Mouse (Mus musculus): Measurements from ENCODE around the gene Ddx20. TPM values are rescaled to one million over a fixed set of nuclear protein-coding genes. Genes with fewer than 3 reads are reported as not detected.

Ddx20 gene
- polyA plus RNA-seq, 1 experiment from 2014 or later, result 33.0 TPM

GRCm38 (mm10) chr3:105663043-105663442 is 24.3 kb downstream of the Ddx20 start:
- WGBS, result 38% methylated on average over 8 of the region's 8 CpGs
- no peak overlapping the region for H3K4me2 ChIP-seq (ENCODE audit: low read depth, low read length)
- H3K36me3 ChIP-seq (ENCODE audit: control insufficient read depth, insufficient read depth, low read length), result no peaks in the 10 kb centered on the region
- no peaks in the 10 kb centered on the region for H3K9me3 ChIP-seq (replicated peaks; ENCODE audit: control insufficient read depth, low read length)
- no peak overlapping the region for H3K4me3 ChIP-seq (replicated peaks; ENCODE audit: low read length)
- no peaks in the 10 kb centered on the region for H3K27me3 ChIP-seq (ENCODE audit: control insufficient read depth, insufficient read depth, low read length)
- H3K9ac ChIP-seq (ENCODE audit: low read length), result no peak overlapping the region
- ATAC-seq (ENCODE audit: insufficient read depth, low FRiP score), result no peak
- H3K27ac ChIP-seq (ENCODE audit: low read length), result no peak overlapping the region
- H3K4me1 ChIP-seq (ENCODE audit: control insufficient read depth, insufficient read depth, low read length), result no peaks in the 10 kb centered on the region

GRCm38 (mm10) chr3:105660530-105660929 is 26.8 kb downstream of the Ddx20 start:
- WGBS, result 34% methylated on average over 2 of the region's 2 CpGs
- no peak overlapping the region for H3K9ac ChIP-seq (ENCODE audit: low read length)
- no peaks in the 10 kb centered on the region for H3K9me3 ChIP-seq (replicated peaks; ENCODE audit: control insufficient read depth, low read length)
- no peak for ATAC-seq (ENCODE audit: insufficient read depth, low FRiP score)
- H3K4me2 ChIP-seq (ENCODE audit: low read depth, low read length), result no peak overlapping the region
- H3K27ac ChIP-seq (ENCODE audit: low read length), result no peak overlapping the region
- no peaks in the 10 kb centered on the region for H3K4me1 ChIP-seq (ENCODE audit: control insufficient read depth, insufficient read depth, low read length)
- H3K36me3 ChIP-seq (ENCODE audit: control insufficient read depth, insufficient read depth, low read length), result no peaks in the 10 kb centered on the region
- H3K27me3 ChIP-seq (ENCODE audit: control insufficient read depth, insufficient read depth, low read length), result no peaks in the 10 kb centered on the region
- H3K4me3 ChIP-seq (replicated peaks; ENCODE audit: low read length), result no peak overlapping the region

- H3K4me2 ChIP-seq (ENCODE audit: low read depth, low read length), result no peak overlapping the region
- H3K4me1 ChIP-seq (ENCODE audit: control insufficient read depth, insufficient read depth, low read length), result no peaks in the 10 kb centered on the region
- no peak overlapping the region for H3K27ac ChIP-seq (ENCODE audit: low read length)
- H3K27me3 ChIP-seq (ENCODE audit: control insufficient read depth, insufficient read depth, low read length), result no peaks in the 10 kb centered on the region
- no peak overlapping the region for H3K4me3 ChIP-seq (replicated peaks; ENCODE audit: low read length)
- ATAC-seq (ENCODE audit: insufficient read depth, low FRiP score), result no peak
- no peaks in the 10 kb centered on the region for H3K9me3 ChIP-seq (replicated peaks; ENCODE audit: control insufficient read depth, low read length)
- H3K36me3 ChIP-seq (ENCODE audit: control insufficient read depth, insufficient read depth, low read length), result no peaks in the 10 kb centered on the region
- H3K9ac ChIP-seq (ENCODE audit: low read length), result no peak overlapping the region
- WGBS, result 87% methylated on average over 11 of the region's 11 CpGs
Observed at GRCm38 (mm10) chr3:105655031-105655585, 32.3 kb downstream of the Ddx20 start.

GRCm38 (mm10) chr3:105653544-105654380 is 33.6 kb downstream of the Ddx20 start:
- no peak overlapping the region for H3K9ac ChIP-seq (ENCODE audit: low read length)
- WGBS, result 84% methylated on average over 13 of the region's 13 CpGs
- ATAC-seq (ENCODE audit: insufficient read depth, low FRiP score), result no peak

GRCm38 (mm10) chr3:105648889-105649567 is 38.3 kb downstream of the Ddx20 start:
- no peak for ATAC-seq (ENCODE audit: insufficient read depth, low FRiP score)
- Histone ChIP-seq H3K9ac (ENCODE audit: low read length) (no peak overlapping the region), H3K4me3 (replicated peaks; ENCODE audit: low read length) (no peak overlapping the region), H3K4me1 (ENCODE audit: control insufficient read depth, insufficient read depth, low read length) (no peaks in the 10 kb centered on the region), H3K9me3 (replicated peaks; ENCODE audit: control insufficient read depth, low read length) (no peaks in the 10 kb centered on the region), H3K27ac (ENCODE audit: low read length) (no peak overlapping the region), H3K36me3 (ENCODE audit: control insufficient read depth, insufficient read depth, low read length) (no peaks in the 10 kb centered on the region), H3K27me3 (ENCODE audit: control insufficient read depth, insufficient read depth, low read length) (no peaks in the 10 kb centered on the region), H3K4me2 (ENCODE audit: low read depth, low read length) (no peak overlapping the region)
- WGBS, result 71% methylated on average over 8 of the region's 8 CpGs

More at GRCm38 (mm10) chr3:105653544-105654380, 33.6 kb downstream of the Ddx20 start:
- Histone ChIP-seq H3K36me3 (ENCODE audit: control insufficient read depth, insufficient read depth, low read length) (no peaks in the 10 kb centered on the region), H3K27me3 (ENCODE audit: control insufficient read depth, insufficient read depth, low read length) (no peaks in the 10 kb centered on the region), H3K4me2 (ENCODE audit: low read depth, low read length) (no peak overlapping the region), H3K4me1 (ENCODE audit: control insufficient read depth, insufficient read depth, low read length) (no peaks in the 10 kb centered on the region), H3K9me3 (replicated peaks; ENCODE audit: control insufficient read depth, low read length) (no peaks in the 10 kb centered on the region), H3K27ac (ENCODE audit: low read length) (no peak overlapping the region), H3K4me3 (replicated peaks; ENCODE audit: low read length) (no peak overlapping the region)

- no peak overlapping the region for H3K4me2 ChIP-seq (ENCODE audit: low read depth, low read length)
- no peaks in the 10 kb centered on the region for H3K4me1 ChIP-seq (ENCODE audit: control insufficient read depth, insufficient read depth, low read length)
- H3K36me3 ChIP-seq (ENCODE audit: control insufficient read depth, insufficient read depth, low read length), result no peaks in the 10 kb centered on the region
- 73% methylated on average over 5 of the region's 5 CpGs for WGBS
- ATAC-seq (ENCODE audit: insufficient read depth, low FRiP score), result no peak
- H3K4me3 ChIP-seq (replicated peaks; ENCODE audit: low read length), result no peak overlapping the region
- H3K9ac ChIP-seq (ENCODE audit: low read length), result no peak overlapping the region
- H3K27ac ChIP-seq (ENCODE audit: low read length), result no peak overlapping the region
- no peaks in the 10 kb centered on the region for H3K9me3 ChIP-seq (replicated peaks; ENCODE audit: control insufficient read depth, low read length)
- no peaks in the 10 kb centered on the region for H3K27me3 ChIP-seq (ENCODE audit: control insufficient read depth, insufficient read depth, low read length)
Observed at GRCm38 (mm10) chr3:105643566-105643965, 43.8 kb downstream of the Ddx20 start.

- no peaks in the 10 kb centered on the region for H3K4me1 ChIP-seq (ENCODE audit: control insufficient read depth, insufficient read depth, low read length)
- WGBS, result 46% methylated on average over 1 of the region's 1 CpGs
Observed at GRCm38 (mm10) chr3:105642186-105642585, 45.2 kb downstream of the Ddx20 start.

GRCm38 (mm10) chr3:105633021-105633420 is 54.4 kb downstream of the Ddx20 start:
- no peak overlapping the region for H3K4me2 ChIP-seq (ENCODE audit: low read depth, low read length)
- H3K36me3 ChIP-seq (ENCODE audit: control insufficient read depth, insufficient read depth, low read length), result no peaks in the 10 kb centered on the region
- ATAC-seq (ENCODE audit: insufficient read depth, low FRiP score), result no peak
- H3K4me3 ChIP-seq (replicated peaks; ENCODE audit: low read length), result no peak overlapping the region
- H3K27me3 ChIP-seq (ENCODE audit: control insufficient read depth, insufficient read depth, low read length), result no peaks in the 10 kb centered on the region
- no peak overlapping the region for H3K27ac ChIP-seq (ENCODE audit: low read length)
- no peaks in the 10 kb centered on the region for H3K4me1 ChIP-seq (ENCODE audit: control insufficient read depth, insufficient read depth, low read length)
- no peaks in the 10 kb centered on the region for H3K9me3 ChIP-seq (replicated peaks; ENCODE audit: control insufficient read depth, low read length)
- H3K9ac ChIP-seq (ENCODE audit: low read length), result no peak overlapping the region
- WGBS, result 85% methylated on average over 3 of the region's 3 CpGs

More at GRCm38 (mm10) chr3:105642186-105642585, 45.2 kb downstream of the Ddx20 start:
- ATAC-seq (ENCODE audit: insufficient read depth, low FRiP score), result no peak
- H3K27me3 ChIP-seq (ENCODE audit: control insufficient read depth, insufficient read depth, low read length), result no peaks in the 10 kb centered on the region
- no peak overlapping the region for H3K9ac ChIP-seq (ENCODE audit: low read length)
- no peak overlapping the region for H3K4me2 ChIP-seq (ENCODE audit: low read depth, low read length)
- no peak overlapping the region for H3K27ac ChIP-seq (ENCODE audit: low read length)
- no peak overlapping the region for H3K4me3 ChIP-seq (replicated peaks; ENCODE audit: low read length)
- H3K36me3 ChIP-seq (ENCODE audit: control insufficient read depth, insufficient read depth, low read length), result no peaks in the 10 kb centered on the region
- H3K9me3 ChIP-seq (replicated peaks; ENCODE audit: control insufficient read depth, low read length), result no peaks in the 10 kb centered on the region

- no peak for ATAC-seq (ENCODE audit: insufficient read depth, low FRiP score)
- H3K4me3 ChIP-seq (replicated peaks; ENCODE audit: low read length), result no peak overlapping the region
- no peaks in the 10 kb centered on the region for H3K9me3 ChIP-seq (replicated peaks; ENCODE audit: control insufficient read depth, low read length)
- no peaks in the 10 kb centered on the region for H3K27me3 ChIP-seq (ENCODE audit: control insufficient read depth, insufficient read depth, low read length)
- H3K9ac ChIP-seq (ENCODE audit: low read length), result no peak overlapping the region
- no peaks in the 10 kb centered on the region for H3K4me1 ChIP-seq (ENCODE audit: control insufficient read depth, insufficient read depth, low read length)
- WGBS, result 49% methylated on average over 2 of the region's 2 CpGs
- no peak overlapping the region for H3K27ac ChIP-seq (ENCODE audit: low read length)
- H3K4me2 ChIP-seq (ENCODE audit: low read depth, low read length), result no peak overlapping the region
- H3K36me3 ChIP-seq (ENCODE audit: control insufficient read depth, insufficient read depth, low read length), result no peaks in the 10 kb centered on the region
Observed at GRCm38 (mm10) chr3:105632296-105632695, 55.1 kb downstream of the Ddx20 start.

All from stomach, embryonic 16.5 days (tissue).